Mouse (Mus musculus) thymus, postnatal 14 days (tissue): Measurements from ENCODE around the gene Gm10413.
"Not testable (repeated sequence)": the region's sequence is repeated elsewhere in the genome, so short reads cannot be mapped to it uniquely, and the experiment has no call there.

ENCODE experiments used
- DNase-seq: peaks from one replicate; pipeline ENCODE4 v3.0.0; 2021

Gene Gm10413

GRCm38 (mm10) chr14:3394793-3395192, at the start of gene Gm10413:
Gene Gm10413 (plus strand): TSS chr14:3395093.
- not testable (repeated sequence) for DNase-seq

GRCm38 (mm10) chr14:3412314-3412713, 17.4 kb downstream of the Gm10413 start, which contains the start of gene Gm10409:
Gene Gm10409 (plus strand): TSS chr14:3412614.
- not testable (repeated sequence) for DNase-seq

- not testable (repeated sequence) for DNase-seq
These were observed 32.9 kb downstream of the Gm10413 start, which contains the start of gene Gm3005 for GRCm38 (mm10) chr14:3427803-3428202. Gene Gm3005 (plus strand): TSS chr14:3428103.

- not testable (repeated sequence) for DNase-seq
These were observed 54.2 kb downstream of the Gm10413 start, which contains the start of gene Gm10408 for GRCm38 (mm10) chr14:3449079-3449478. Gene Gm10408 (plus strand): TSS chr14:3449379.
